9 mouse cellular contexts compared by ENCODE assay signal in the genomic region with DNA sequence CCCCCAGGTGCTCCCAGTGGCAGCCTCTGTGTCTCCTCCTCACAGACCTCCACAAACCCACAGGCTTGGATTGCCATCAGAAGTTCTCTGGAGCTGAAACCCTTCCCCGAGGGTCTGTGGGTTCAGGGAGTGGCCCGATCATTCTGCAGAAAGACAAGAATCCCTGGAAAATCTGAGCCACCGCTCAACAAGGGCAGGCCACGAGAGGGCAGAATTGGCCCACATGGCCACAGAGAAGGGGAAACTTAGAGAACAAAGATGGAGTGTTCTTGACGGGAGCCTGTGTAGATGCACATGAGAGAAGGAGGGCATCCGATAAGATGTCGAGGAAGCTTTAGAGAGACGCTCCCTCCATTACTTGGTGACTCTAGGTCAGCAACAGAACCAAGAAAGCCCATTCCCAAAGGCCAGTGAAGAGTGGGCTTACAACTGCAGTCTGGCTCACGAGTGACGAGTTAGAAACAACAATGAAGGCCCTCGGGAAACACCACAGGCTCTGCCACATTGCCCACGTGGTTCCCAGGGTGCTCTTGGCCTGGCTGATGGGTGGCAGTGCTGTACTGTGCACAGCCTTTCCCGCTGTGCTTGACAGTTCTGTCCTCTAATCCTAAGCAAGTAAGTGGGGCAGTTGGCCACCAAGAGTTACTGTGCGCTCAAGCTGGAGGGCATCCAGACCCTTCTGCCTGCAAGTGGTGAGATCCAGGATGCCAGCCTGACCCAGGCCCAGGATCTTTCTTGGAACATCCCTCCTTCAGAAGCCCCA. TPM values are rescaled to one million over a fixed set of nuclear protein-coding genes. Genes with fewer than 3 reads are reported as not detected.
A peak's percentile ranks its signal among the peaks of the same experiment; 100 is the strongest.
DNase-seq lines count a peak whose midpoint lies in the region; TF ChIP-seq lines count a peak whose summit lies in the region.
"Had no signal": no experiment of that assay in that cellular context is flagged by ENCODE, and none has a peak within 500 bp of the region (broad histone marks: within the 10 kb centered on the region; RNA-seq: fewer than 3 reads in every experiment).

No protein-coding gene starts in this region.

- DNase-seq in gastrocnemius, postnatal 10 days: peak; percentile 52
- DNase-seq in gastrocnemius, adult 18-20 months (ENCODE audit: low spot score): no peak
- DNase-seq in ovary, postnatal 36 days (ENCODE audit: low spot score): peak; percentile 25
- DNase-seq in ovary, postnatal 10 days (ENCODE audit: low spot score): no peak
- DNase-seq in lung, postnatal 14 days: peak; percentile 43
- DNase-seq in ovary, adult 18-20 months (ENCODE audit: low spot score): no peak
- DNase-seq in adrenal gland, postnatal 4 days (ENCODE audit: low spot score in 2 of 2): no peak

- H3K27ac ChIP-seq in embryonic fibroblast, embryonic 13.5 days (ENCODE audit: insufficient read depth, low read length): no peak overlapping the region

- H3K4me3 ChIP-seq in embryonic fibroblast, embryonic 13.5 days (ENCODE audit: insufficient read depth, low read length): no peak overlapping the region

- TF ChIP-seq POLR2A in embryonic fibroblast, embryonic 13.5 days (IDR thresholded peaks at IDR 0.05; ENCODE audit: low read depth, low read length): no peak

- peak; percentile 70; the same call in 1 of the 2 replicates for TF ChIP-seq CTCF in embryonic fibroblast, embryonic 13.5 days (IDR thresholded peaks at IDR 0.05; ENCODE audit: borderline replicate concordance, insufficient read depth, low read length)

- H3K4me1 ChIP-seq in embryonic fibroblast, embryonic 13.5 days (ENCODE audit: control insufficient read depth, insufficient read depth, low read length): peaks cover 5% of the 10 kb centered on the region

RNA-seq across cellular contexts. Expression of gene Tmem247, which starts 7.2 kb away (rescaled TPM):
- total RNA-seq in gastrocnemius, postnatal 10 days (2021): not detected
- total RNA-seq in gastrocnemius, adult 18-20 months (2021): not detected
- polyA plus RNA-seq in embryonic fibroblast, embryonic 13.5 days (2011; ENCODE audit: insufficient read length, low read depth, missing spikeins): not detected in 2 replicates
- not detected for total RNA-seq in adrenal gland, postnatal 4 days (2021)
- total RNA-seq: heart, postnatal 36 days had no signal

RNA-seq across cellular contexts. Expression of gene Atp6v1e2, which starts 37.8 kb away (rescaled TPM):
- total RNA-seq in gastrocnemius, postnatal 10 days (2021): not detected
- not detected for total RNA-seq in gastrocnemius, adult 18-20 months (2021)
- polyA plus RNA-seq in embryonic fibroblast, embryonic 13.5 days (2011; ENCODE audit: insufficient read length, low read depth, missing spikeins): not detected in 2 replicates
- total RNA-seq in adrenal gland, postnatal 4 days (2021): not detected
- total RNA-seq: heart, postnatal 36 days had no signal

RNA-seq across cellular contexts. Expression of gene Rhoq, which starts 53.0 kb away (rescaled TPM):
- 100 to 1,000 TPM; 145 to 153 TPM for total RNA-seq in gastrocnemius, postnatal 10 days (2021)
- 100 to 1,000 TPM; 163 to 166 TPM for total RNA-seq in gastrocnemius, adult 18-20 months (2021)
- 177 and 187 TPM in 2 replicates for polyA plus RNA-seq in embryonic fibroblast, embryonic 13.5 days (2011; ENCODE audit: insufficient read length, low read depth, missing spikeins)
- total RNA-seq in adrenal gland, postnatal 4 days (2021): 10 to 100 TPM; 46.0 to 46.9 TPM

Comparison
In these comparisons a context has a peak if more than half of its experiments do, and no peak if none do; other contexts are left out.
1. DNase-seq: peak in gastrocnemius, postnatal 10 days (single experiment), ovary, postnatal 36 days (single experiment) and lung, postnatal 14 days (single experiment); none in gastrocnemius, adult 18-20 months (single experiment), ovary, postnatal 10 days (single experiment), ovary, adult 18-20 months (single experiment) and adrenal gland, postnatal 4 days (0 of 2).